Mouse (Mus musculus) brain, embryonic 14.5 days (tissue): ENCODE measurements at regions not wholly inside any gene's neighbourhood (a gene's known extent, or its start where the extent isn't known, plus 50 kb on each side); places are given as distances from the start of the nearest gene placed in this dataset.
A peak's percentile ranks its signal among the peaks of the same experiment; 100 is the strongest.
"Not testable (repeated sequence)": the region's sequence is repeated elsewhere in the genome, so short reads cannot be mapped to it uniquely, and the experiment has no call there.

Source experiments
- DNase-seq: peaks from one replicate; pipeline ENCODE4 v3.0.0-alpha.2; 2011; ENCODE audit warnings: low read depth
- CTCF ChIP-seq: fragments of 200-500 bp; IDR thresholded peaks from 2 replicates; pipeline ENCODE4 v1.5.1; 2012; ENCODE audit warnings: inconsistent platforms, mild to moderate bottlenecking, moderate library complexity, borderline replicate concordance; ENCODE audit not compliant: insufficient read depth, insufficient read length; ENCODE audit errors: extremely low read depth
- POLR2A ChIP-seq: fragments of 200-500 bp; IDR thresholded peaks from 2 replicates; pipeline ENCODE4 v1.6.1; 2012; ENCODE audit warnings: mild to moderate bottlenecking, inconsistent platforms, borderline replicate concordance; ENCODE audit not compliant: poor library complexity, insufficient read depth, insufficient read length, severe bottlenecking; ENCODE audit errors: extremely low read depth

DNA sequence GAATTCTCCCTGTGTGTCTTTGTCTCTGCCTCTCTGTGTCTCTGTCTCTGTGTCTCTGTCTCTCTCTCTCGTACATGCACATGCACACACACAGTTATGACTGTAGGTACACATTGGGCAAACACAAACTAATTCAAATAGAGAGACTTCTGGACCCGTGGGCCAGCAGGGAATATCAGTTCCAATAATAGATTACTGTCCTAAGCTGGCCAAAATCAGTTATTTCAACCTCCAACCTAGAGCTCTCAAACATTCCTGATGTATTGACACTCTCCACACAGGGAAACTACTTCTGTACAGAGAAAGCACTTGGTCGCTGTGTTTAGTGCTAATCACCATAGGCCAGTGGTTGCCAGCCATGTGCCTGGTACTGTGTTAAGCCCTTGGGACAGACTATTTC, 203.7 kb upstream of the Nectin1 start:
- no peak for DNase-seq
- TF ChIP-seq CTCF (no peak), POLR2A (no peak)

DNA sequence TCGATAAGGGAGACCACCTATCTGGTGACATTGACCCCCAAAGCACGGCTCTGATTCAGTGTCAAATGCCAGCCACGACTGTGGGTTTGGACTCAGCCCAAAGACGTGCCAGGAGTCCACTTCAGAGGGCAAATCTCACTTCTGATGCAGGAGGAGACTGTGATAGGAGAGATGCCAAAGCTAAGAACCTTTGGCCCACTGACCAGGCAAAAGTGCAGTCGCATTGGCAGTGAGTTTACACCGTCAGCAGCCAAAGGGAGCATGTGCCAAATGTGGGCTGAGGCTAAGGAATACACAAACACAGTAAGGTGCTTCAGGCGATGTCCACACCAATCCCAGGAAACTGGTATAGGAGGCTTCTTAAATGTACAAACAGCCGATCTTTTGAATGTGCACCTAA, 202.6 kb upstream of the Nectin1 start:
- TF ChIP-seq POLR2A, result no peak
- no peak for TF ChIP-seq CTCF
- no peak for DNase-seq

DNA sequence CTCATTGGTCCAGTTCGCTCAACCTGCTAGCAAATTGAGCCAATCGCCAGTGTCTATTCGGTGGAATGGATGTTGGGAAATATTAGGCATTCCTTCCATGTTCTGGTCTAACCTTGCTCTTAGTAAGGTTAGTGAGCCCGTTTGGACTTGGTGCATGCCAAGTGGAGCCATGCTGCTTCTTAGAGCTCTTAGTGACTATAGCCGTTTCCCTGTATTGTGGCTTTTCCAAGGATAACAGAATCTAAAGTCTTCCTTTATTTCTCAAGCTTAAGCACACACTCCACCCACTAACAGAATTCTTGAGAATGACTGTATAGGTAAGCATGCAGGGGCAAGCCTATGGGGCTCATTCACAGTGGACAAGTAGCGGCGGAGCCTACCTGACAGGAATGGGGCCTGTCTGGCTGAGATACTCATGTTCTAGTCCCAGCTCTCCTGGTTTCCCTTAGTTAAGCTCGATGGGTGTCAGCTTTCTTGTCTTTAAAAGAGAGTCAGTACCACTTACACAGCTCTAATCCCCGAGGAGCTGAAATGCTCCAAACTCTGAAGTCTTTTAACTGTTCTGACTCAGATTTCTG, 201.6 kb upstream of the Nectin1 start:
- TF ChIP-seq CTCF, result no peak
- no peak for TF ChIP-seq POLR2A
- no peak for DNase-seq

DNA sequence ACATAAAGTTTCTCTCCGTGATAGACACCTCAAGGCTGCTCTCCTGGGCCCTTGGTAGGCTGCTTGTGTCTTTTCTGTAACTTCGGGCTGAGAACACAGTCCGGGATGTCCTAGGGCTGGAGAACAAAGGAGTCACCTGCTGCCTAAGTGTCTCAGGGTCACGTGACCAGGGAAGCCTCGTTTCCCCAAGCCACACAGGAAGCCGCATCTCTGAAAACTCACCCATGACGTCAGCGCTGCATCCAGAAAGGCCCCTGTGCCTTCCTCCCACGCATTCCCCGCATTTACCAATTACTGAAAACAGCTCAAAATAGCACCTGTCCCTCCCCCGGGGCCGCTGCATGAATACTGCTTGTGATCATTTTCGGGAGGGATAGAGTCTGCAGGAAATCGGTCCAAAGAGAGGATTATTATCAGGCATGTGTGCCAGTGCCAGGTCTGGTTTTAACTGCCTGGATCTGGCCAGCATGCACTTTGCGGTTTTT, 198.7 kb upstream of the Nectin1 start:
- peak; percentile 80 for DNase-seq
- TF ChIP-seq CTCF (no peak), POLR2A (no peak)

DNA sequence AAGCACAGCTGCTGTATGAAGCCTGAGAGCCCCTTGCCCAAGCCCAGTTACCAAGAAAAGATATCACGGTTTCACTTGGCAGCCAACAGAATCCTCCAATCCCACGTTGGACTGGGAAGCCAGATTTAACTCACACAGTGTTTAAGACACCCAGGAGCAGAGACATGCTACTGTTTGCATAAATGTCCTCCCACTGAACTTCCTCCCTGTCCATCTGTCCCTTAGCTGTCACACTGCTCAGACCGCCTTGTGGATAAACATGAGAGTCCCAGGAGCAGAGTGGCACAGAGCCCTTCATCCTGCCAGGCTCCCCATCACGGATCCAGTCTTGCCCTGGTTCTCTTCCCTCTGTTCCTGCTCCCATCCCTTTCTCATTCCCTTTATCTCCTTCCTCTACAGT, 194.9 kb upstream of the Nectin1 start:
- no peak for DNase-seq
- TF ChIP-seq CTCF (no peak), POLR2A (no peak)

DNA sequence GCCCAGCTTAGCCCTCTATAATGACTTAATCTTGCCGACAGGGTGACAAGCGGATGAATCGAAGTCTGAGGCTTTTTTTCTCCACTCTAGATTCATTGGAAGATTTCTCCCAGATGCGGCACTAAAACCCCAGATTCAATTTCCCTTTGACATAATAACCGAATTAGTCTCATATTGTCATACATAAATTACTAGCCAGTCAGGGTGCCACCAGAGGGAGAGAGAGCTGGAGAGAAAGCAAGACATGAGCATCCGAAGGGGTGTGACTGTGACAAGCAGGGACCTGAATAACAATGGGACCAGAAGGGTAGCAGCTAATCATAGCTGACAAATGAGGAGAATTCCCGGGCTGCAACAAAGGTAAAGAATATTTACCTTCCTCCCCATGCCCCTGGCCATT, 194.5 kb upstream of the Nectin1 start:
- DNase-seq, result peak; percentile 70

DNA sequence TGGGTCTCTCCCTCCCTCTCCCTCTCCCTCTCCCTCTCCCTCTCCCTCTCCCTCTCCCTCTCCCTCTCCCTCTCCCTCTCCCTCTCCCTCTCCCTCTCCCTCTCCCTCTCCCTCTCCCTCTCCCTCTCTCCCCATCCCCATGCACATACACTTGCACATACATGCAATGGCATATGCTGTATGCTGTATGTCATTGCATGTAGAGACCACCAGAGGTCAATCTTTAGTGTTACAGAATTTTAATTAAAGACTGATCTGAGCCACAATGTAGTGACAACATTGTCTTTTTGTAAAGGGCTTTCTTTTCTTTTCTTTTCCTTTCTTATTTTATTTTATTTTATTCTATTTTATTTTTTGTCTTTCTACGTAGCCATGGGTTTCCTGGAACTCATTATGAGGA, 191.0 kb upstream of the Nectin1 start:
- DNase-seq, result not testable (repeated sequence)

More for the DNA sequence above, 194.5 kb upstream of the Nectin1 start:
- TF ChIP-seq CTCF (no peak), POLR2A (no peak)

DNA sequence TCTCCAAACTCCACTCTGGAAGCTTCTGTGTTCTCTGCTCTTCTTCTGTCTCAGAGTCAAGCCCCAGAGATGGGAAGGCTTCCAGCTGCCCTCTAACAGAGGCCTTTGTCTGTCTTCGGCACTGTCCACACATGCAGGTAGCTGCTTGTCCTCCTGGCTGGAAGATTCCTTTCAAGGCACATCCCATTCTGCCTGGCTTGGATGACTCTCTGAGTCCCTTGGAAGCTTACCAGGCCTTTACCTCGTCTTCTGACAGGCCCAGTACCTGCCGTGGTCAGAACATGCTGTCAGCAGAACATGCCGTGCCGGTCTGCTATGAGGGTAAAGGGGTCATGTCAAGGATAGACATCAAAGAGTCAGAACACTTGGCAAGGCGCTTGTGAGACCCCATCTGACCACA, 181.8 kb upstream of the Nectin1 start:
- DNase-seq, result no peak
- TF ChIP-seq CTCF (no peak), POLR2A (no peak)

DNA sequence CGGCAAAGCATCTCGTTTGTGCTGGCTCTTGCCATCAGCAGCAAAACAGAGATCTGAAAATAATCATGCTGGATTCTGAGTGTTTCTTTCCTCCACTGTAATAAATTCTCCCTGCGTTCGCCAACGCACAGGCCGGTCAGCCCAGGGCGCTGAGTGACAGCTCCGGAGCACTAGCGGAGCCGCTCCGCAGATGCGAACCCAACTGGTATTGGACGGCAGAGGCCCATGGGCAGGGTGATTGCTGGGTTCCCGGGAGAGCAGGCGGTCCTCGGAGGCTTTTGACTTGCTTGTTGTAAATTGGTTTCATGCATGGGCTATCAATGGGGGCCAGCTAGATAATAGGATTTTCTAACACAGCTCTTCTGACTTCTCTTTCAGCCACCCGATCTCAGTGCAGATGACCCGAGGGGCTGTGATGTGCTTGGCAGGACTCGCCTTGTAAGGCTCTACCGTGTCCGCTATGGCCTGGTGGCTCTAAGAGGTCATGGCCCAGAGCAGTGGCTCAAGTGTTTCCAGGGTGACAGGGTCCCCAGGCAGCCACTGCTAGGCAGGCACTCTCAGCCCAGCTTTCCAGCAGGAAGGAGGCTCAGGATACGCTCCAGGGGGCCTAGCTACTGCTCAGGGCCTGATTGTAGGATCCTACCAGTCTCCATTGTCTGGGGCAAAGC, 179.4 kb upstream of the Nectin1 start:
- peak; percentile 53 for DNase-seq
- no peak for TF ChIP-seq CTCF
- no peak for TF ChIP-seq POLR2A

DNA sequence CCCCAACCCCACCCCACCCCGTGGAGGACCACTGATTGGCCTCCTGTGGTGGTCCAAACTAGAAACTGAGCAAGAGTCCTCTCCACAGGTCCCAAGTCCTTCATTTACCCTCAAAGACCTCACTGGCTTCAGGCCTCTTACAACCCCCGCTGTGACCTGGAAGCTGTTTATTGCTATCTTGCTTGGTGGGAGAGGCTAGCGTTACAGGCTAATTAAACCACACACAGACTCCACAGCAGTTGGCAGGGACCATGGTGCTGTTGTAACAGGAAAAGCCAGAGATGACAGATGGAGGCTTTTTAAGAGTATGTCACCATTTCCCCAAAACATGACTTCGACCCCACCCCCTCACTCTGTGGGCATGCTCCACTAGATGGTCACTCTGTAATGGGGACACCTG, 174.9 kb upstream of the Nectin1 start:
- DNase-seq, result peak; percentile 41
- TF ChIP-seq CTCF (no peak), POLR2A (no peak)

DNA sequence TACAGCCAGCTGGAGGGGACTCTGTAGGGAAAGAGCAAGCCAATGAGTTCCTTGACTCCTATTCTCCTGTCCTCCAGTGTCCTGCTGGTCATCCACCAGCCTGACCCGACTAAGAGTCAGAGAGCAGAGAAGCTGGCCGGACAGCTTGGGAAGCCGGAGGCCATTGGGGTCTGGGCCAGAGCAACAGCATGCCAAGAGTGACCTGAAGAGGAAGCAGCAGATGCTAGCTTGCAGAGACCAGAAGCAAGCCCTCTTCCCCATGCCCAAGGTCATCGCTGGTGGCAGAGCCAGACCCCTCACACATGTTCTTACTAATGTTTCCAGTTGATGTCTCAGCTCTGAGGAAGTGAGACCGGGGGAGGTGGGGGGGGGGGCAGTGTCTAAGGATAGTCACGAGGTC, 172.7 kb upstream of the Nectin1 start:
- DNase-seq, result no peak
- TF ChIP-seq CTCF, result no peak
- no peak for TF ChIP-seq POLR2A

DNA sequence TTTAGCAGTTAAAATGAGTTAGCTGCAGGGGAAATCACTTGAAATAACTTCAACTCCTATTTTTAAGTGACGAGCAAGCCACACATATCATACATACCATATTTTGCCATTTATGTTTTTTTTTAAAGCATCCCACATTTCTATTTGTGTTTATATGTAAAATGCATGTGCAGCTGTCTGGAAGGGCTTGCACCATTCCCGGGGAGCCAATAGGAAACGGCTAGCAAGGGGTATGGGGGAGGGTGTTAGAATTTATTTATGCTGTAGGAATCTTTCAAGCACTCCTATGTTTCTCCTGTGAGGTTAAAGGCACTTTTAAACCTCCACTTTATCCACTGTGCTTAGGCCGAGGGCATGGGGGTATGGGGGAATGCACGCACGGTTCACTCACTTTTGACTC, 168.1 kb upstream of the Nectin1 start:
- DNase-seq, result no peak

More for the DNA sequence above, 168.1 kb upstream of the Nectin1 start:
- TF ChIP-seq POLR2A (no peak), CTCF (no peak)
